Mouse (Mus musculus) c-Kit-positive CD71-positive TER-119-positive erythroid progenitor cells, embryonic 14.5 days (primary cell): ENCODE measurements around the gene Arl15.

Experiments used
- DNase-seq: peaks from one replicate; pipeline ENCODE4 v3.0.0-alpha.2; 2013; ENCODE audit warnings: low spot score

Gene Arl15

DNA sequence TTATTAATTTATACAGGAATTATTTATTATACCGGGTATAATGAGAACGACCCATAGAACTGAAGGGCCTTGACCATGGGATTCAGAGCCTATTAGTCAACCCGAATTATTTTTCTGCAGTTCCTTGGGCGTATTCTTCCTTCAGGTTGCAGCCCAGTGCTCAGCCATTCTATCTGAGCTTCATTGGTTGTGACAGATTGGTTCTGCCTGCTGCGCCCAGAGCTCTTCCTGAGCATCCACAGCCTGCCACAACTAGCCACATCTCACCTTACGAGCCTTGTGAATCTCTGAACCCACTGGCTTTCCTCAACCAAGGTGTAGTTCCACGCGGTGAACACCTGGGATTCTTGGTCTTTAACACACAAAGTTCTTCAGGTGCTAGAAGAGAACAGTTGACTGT lies 350.9 kb downstream of the Arl15 start:
- no peak for DNase-seq

DNA sequence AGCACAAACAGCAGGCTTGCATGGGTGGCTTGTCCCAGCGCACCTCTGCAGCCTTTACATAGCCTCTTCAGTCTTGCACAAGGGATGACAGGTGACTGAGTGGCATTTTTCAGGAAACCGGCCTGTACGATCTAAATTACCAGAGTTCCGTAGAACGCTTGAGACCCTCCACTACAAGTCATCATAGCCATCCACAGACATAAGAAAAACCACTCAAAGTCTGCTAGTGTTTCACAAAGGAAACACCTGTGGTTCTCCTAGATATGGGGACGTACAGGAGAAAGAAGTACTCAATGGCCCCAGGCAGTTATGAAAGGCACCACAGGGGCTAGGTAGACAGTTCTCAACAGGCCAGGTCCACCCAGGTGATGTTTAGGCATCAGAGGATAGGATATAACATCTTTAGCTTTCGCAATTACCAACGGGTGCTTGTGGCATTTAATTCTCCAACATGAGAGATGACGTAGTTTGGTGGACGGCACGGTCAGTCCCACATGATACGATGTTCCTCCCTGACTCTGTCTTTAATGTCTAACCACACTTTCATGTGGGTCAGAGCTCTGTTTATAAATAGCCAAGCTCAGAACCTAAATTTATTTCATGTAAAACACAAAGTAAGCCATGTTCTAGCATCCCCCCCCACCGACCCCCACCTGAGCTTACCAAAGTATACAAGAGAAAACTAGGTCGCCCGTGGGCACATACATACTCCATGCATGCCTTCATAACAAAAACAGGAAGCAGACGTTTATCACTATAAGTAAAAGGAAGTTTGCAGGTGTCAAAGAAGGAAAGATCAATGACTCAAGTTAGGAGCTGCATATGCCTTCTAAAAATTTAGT lies 356.8 kb downstream of the Arl15 start:
- no peak for DNase-seq

- no peak for DNase-seq
These were observed 357.4 kb downstream of the Arl15 start for GRCm38 (mm10) chr13:114151698-114152069.

DNA sequence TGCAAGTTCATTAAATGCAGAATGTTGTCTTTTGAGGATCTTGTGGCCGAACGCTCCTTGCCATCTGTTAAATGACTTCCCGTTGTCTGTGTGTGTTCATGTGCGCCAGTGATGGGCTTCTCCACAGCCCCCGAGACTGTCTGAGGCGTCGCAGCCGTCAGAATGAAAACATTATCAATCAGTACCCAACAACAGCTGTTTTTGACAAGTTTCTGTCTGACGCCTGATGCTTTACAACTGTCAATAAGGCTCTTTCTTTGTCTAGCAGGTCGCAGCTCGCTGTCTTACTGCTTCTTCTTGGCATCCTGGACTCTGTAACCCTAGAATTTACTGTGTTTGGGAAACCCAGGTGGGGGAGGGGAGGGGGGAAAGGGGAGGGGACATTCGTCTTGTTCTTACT lies 362.4 kb downstream of the Arl15 start:
- no peak for DNase-seq

- no peak for DNase-seq
These were observed 363.9 kb downstream of the Arl15 start for GRCm38 (mm10) chr13:114158111-114158730.

DNA sequence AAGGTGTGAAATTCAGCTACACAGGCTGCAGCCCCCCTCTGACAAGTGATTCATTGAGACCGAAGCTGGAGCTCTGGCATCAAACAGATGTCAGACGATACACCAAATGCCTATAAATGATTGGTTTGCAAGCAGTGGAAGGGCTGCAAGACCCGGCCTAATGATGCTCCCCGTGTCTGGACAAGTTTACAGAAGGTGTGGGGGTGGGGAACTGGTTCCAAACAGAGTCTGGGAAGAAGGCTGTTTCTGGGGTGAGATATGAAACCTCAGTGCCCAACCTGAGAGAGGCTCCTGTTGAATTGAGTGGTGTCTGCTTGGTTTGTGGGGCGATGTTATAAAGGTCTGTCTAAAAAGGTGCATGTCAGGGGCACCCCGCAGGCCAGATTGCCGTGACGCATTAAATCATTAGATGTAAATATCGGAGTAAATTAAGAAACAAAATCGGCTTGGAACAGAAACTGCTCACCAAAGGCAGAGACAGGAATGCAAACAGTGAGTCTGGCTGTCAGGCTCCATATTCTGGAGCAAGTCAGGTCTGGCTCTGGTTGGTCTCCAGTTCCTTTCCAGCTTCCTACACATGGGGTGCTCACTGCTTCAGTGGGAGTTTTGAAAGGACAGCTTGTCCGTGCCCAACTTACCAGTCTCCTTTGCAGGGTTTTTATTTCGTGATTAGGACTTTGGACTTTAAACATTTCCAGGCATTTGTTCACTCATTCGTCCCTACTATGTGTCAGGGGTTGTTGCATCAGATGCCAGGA lies 365.5 kb downstream of the Arl15 start:
- no peak for DNase-seq

GRCm38 (mm10) chr13:114162753-114163152 lies 368.4 kb downstream of the Arl15 start:
- DNase-seq: no peak

- no peak for DNase-seq
These were observed 371.3 kb downstream of the Arl15 start for GRCm38 (mm10) chr13:114165616-114166015.

GRCm38 (mm10) chr13:114166439-114167183 lies 372.3 kb downstream of the Arl15 start:
- no peak for DNase-seq

DNA sequence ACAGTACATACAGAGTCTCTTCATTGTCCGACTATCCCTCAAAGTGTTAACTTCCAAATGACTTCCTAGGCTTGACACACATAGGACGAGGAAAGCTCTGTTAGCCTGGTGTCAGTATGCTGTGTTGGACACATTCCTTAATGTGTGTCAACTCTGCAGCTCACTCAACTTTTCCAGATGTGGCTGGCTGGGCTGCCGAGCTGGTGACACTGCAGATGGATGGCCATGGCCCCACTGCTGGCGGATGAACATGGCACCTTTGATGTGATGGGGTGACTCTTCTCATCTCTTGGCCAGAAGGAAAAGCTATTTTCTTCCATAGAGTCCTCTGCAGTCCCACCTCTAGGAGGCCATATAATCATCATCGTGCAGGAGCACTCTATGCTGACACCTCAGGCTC lies 375.8 kb downstream of the Arl15 start:
- DNase-seq: no peak

DNA sequence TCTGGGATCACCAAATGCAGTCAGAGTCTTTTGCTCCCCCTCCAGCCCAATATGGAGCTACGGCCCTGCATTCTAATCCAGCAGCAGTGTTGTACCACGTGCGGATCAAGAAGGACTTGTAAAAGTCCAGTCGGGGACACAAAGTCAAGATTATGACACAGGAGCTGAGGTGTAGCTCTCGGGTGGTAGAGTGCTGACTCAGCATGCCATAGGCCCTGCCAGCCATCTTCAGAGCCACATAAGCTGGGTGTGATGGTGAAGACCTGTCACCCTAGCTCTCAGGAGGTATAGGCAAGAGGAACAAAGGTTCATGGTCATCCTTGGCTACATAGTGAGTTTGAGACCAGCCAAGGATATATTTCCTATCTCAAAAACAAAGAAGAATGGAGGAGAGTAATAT lies 377.2 kb downstream of the Arl15 start:
- no peak for DNase-seq

DNA sequence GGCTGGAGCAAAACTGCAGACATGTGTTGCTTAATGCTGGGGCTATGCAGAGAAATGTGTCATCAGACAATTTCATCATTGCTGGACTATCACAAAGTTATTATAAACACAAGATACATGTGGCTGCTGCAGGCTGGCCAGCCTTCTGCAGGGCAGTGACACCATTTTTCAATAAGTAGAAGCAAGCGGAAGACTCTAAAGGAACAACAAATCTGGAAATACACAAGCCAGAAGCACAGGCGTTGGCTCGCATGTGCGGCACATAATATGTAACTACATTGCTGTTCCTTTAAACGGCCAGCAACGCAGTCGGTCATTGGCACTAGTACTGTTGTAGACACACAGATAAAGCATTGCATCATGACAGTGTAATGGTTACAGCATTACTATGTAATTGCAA lies 393.8 kb downstream of the Arl15 start:
- no peak for DNase-seq

GRCm38 (mm10) chr13:114188801-114189200 lies 394.5 kb downstream of the Arl15 start:
- no peak for DNase-seq

GRCm38 (mm10) chr13:114189441-114189840 lies 395.1 kb downstream of the Arl15 start:
- no peak for DNase-seq

- no peak for DNase-seq
These were observed 396.6 kb downstream of the Arl15 start for GRCm38 (mm10) chr13:114190898-114191297.

DNA sequence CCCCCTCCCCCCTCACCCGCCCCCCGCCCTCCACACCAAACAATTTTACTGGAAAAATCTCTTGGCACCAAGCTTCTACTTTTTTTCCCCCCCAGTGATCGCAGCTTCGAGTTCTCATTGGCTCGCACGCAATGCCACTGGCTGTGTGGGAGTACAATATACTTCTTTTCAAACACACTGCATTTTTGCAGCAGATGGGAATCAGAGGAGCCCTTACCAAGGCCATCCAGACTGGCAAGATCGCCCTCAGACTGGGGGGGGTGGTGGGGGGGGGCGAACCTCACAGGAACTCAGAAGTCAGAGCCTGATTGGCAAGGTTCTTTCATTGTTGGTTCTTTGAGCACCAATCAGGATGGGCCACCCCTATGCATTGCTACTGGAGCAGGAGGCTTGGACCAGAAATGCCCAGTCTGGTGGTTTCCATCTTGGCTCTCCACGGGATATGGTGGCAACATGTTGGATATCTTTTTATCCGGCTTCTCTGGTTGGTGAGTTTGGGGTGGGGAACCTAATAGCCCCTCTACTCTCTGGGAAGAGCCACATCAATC lies 404.0 kb downstream of the Arl15 start:
- DNase-seq: no peak

DNA sequence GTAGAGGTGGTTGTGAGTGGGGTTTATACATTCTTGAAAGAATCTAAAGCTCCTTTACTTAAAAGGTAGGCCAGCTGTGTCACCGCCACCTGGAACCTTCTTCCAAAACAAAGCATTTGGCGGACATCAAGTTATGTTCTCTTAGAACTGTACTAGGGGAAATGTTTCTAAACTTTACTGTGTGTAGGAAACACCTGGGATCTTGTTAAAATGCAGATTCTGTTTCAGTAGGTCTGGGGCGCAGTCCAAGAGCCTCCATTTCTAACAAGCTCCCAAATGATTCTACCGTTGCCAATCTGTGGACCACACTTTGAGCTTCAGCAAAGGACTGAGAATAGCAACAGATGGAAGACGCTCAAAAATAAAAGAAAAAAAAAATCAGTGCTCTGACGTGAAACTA lies 405.4 kb downstream of the Arl15 start:
- DNase-seq: no peak

DNA sequence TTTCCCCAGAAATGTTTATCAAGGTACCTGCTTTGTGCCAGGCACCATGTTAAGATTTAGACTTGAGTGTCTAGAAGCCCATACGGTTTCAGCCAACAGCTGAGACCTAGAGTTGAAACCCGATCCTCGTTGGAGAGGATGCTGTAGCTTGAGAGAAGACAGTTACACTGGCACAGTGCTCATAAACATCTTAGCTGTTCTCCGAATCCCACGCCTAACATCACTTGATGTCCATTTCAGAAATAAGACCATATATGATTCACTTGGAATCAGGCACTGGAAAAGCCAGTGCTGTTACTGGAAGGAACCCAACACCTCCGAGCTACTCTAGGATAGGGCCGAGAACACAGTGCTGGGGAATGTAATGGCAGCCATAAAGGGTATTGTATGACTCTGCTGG lies 406.2 kb downstream of the Arl15 start:
- DNase-seq: no peak

GRCm38 (mm10) chr13:114202806-114203570 lies 408.7 kb downstream of the Arl15 start:
- DNase-seq: no peak
